Mouse (Mus musculus) brain, embryonic 18.5 days (tissue): Measurements from ENCODE around the gene Mapk1ip1.

Source experiments
- DNase-seq: peaks from one replicate; pipeline ENCODE4 v3.0.0-alpha.2; 2012; ENCODE audit warnings: low read depth, low spot score

Gene Mapk1ip1

DNA sequence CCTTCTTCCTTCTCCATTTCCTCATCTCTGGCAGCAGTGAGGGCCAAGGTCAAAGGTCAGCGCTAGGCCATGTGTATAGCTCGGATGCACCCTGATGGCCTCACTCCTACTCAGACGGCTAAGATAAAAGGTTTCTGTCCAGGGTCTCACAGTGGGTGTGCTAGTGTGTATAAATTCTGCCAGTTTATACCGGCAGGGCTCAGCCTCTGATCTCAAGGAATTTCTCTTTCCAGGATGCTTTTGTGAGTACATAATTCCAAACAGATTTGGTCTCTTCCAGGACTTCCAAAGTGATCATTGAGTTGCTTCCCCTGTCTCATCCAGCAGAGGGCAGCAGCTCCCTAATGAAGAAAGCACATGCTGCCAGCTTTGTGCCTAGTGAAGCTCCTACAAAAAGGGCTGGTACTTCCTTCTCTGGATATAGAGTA, 5.5 kb downstream of the Mapk1ip1 start:
- DNase-seq: no peak

DNA sequence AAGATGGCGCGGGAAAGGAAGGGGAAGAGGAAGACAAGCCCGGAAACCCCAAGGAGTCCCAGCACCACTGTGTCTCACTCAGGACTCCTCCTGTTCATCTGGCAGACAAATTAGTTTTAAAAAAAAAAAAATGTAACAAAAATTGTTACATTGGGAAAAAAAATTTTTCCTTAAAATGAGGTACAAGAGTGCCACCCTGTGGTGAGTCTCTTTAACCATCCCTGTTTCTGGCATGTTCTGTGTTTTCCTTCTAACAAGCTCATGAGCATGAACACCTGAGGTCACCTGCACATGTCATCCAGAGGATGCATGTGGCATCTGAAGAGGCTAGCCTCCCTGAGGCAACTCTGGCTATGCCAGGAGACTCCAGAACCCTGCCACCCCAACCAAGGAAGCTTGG, 11.0 kb downstream of the Mapk1ip1 start:
- DNase-seq: no peak

DNA sequence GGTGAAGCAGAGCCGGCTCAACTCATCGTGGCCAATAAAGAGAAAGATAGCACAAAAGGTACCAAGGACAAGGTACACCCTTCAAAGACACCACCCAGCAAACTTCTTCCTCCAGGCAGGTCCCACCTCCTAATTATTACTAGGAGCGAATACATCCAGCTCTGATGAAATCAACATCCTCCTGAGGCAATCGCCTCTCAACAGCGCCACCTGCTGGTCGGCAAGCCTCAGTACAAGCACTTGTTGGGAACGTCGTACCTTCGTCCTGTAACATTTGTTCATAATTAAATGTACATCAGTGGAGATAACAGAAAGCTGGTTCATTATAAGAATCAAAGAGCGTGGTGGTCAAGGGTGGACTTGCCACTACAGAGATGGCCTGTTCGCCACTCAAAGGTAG, 18.3 kb downstream of the Mapk1ip1 start:
- DNase-seq: no peak

DNA sequence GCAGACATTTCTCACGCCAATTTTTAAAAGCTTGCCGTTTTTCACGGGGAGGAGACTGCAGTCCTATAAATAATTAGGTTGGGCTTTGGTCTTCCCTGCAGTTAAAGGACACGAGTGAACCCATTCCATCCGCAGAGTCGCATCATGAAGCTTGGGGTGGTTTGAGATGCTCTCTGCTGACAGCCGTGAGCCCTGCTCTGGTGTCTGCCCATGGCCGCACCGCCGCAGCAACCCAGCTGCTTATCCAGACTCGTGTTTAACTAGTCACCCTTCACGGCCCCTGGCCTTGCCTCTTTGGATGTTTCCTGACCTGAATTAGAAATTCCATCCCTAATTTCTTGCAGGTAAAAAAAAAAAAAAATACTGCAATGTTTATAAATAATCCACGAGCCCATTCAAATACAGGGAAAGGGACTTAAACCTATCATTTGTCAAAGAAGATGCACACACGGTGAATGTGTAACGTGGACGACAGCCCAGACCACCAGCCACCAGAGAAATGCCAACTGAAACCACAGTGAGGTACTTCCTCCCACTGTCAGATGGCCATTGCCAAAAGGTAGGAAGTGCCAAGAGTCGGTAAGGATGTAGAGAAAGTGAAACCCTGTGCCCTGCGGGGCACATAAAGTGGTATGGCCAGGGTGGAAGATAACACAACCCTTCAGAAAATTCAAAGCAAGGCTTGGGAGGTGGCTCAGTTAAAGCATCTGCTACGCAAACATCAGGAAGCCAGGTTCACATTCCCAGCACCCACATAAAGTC, 20.9 kb downstream of the Mapk1ip1 start:
- DNase-seq: no peak

DNA sequence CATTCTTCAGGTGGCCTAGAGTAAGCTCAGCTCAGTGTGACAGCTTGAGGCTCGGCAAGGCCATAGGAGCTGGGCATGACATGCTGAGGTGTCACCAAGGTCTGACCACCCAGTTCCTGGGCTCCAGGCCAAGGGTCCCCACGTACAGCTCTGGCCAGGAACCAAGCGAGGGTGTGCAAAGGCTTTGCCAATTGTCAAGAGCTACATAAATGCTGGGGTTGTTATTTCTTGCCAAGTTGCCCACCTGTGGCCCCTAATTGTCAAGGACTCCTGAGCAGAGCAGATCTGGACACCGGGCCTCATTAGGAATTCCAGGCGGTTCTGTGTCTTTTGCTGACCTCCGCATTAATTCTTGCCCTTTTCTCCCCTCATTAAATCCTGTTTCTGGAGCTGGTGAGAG, 21.6 kb downstream of the Mapk1ip1 start:
- no peak for DNase-seq

DNA sequence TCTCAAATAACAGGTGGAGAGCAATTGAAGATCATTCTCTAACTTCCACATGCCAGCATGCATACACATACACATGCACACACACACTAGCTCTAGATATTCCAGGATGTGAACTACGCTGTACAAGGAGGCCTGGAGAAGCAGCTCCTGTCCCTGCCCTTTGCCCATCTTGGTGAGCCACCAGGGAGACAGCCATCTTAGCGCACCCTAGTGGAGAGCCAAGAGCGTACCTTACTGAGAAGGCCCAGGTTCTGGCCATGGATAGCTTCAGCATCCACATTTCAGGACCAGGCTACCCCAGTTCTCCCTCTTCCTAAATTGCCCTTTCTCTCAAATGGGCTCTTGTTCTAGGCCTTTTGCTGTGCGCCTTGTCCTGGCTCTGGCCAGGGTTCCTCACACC, 27.8 kb downstream of the Mapk1ip1 start:
- DNase-seq: no peak

DNA sequence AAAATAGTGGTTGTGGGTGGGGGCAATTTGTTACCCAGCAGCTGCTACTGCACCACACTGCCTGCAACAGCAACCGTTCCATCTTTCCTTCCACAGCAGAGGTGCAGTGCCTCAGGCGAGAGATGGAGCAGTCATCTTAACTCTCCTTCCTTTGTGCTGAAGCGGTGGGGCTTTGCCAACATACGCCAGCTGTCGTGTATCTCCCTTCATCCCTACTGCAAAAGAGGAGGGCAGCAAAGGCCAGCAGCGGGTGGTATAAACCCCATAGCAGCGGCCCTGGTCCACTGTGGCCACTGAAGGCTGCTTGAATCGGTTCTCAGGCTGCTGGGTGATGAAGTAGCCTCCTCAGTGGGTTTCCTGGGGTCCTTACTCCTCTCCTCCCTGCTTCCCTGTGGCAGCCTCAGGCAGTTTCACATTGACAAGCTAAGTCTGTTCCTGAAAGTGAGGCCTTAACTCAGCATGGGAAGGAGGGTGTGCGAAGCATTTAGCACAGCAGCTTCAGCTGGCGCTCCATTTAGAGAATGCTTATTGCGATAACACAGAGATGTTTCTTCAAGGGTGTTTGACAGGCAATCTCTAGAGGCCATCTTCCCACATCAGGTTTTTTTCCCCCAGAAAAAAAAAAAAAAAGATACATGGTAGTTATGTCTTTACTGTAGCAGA, 32.7 kb downstream of the Mapk1ip1 start:
- DNase-seq: no peak

DNA sequence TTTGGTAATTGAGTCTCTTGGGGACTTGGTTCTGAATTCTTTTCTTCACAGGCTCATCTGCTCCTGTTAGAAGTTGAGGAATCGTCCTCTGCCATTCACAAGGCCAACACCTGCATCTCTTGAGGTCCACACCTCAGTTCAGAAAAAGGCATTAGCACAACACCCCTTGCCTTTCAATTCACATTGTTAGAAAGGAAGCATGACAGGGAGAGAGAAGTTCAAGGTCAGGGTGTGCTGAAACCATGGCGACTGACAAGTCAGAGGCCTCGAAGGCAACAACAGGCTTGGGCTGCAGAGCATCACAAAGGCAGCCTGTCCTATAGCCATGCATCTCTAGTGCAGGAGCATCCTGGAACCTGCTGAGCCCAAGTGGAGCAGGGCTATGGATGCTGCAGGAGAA, 38.9 kb downstream of the Mapk1ip1 start:
- DNase-seq: no peak

DNA sequence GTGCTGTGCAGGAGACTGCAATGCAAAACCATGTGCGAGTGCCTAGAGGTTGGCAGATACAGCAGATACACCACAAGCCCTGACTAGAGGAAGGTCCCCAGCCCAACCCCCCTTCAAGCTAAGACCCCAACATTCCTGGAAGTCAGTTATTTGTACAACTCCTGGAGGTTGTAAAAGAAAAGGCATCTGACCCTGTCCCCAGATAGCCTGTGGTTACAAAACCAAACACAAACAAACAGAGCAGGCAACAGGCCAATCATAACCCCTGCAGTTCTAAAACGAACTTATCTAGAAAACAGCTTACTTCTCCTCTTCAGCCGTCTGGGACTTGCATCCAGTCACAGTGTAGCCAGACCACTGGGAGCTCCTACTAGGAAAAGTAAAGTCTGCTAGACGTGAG, 42.7 kb downstream of the Mapk1ip1 start:
- no peak for DNase-seq

DNA sequence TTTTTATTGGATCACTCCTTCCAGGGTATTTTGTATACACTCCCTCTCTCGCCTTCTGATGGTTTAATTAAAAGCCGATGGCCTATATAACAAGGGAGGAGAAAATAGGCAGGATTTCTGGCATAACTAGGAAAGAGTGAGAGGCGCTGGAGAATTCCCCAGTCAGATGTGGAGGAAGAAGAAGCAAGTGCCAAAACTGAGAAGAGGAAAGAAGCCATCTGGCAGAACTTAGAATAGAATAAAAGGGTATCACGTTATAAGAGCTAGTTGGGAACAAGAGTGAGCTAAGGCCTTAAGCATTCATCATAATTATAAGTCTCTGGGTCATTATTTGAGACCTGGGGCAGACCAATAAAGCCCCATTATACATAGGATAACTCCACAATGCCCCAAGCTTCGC, 58.0 kb downstream of the Mapk1ip1 start:
- DNase-seq: no peak
